Mouse (Mus musculus): Measurements from ENCODE around the gene Chd8. TPM values are rescaled to one million over a fixed set of nuclear protein-coding genes. Genes with fewer than 3 reads are reported as not detected.

The Chd8 gene
- total RNA-seq (2012; rRNA removed) = 49.2 and 51.9 TPM in 2 replicates
- total RNA-seq (2014; rRNA removed) = 16.8 and 17.3 TPM in 2 replicates
- polyA plus RNA-seq (2012; ENCODE audit: insufficient read length, low read depth) = 89.2 and 96.8 TPM in 2 replicates

GRCm38 (mm10) chr14:52257484-52258213 is at the start of gene Chd8:
Gene Chd8 (minus strand): TSS chr14:52257780.
- Histone ChIP-seq H3K36me3 (replicated peaks in 1 of 2; ENCODE audit: control insufficient read depth in 1 of 2, insufficient read depth in 1 of 2, low read length in 1 of 2) (peaks cover 2 to 12% of the 10 kb centered on the region in 2 experiments), H3K27me3 (replicated peaks) (no peaks in the 10 kb centered on the region), H3K27ac (ENCODE audit: insufficient read depth, low read depth) (peak within 1 kb of the TSS; percentile 46), H3K9ac (ENCODE audit: insufficient read depth, low read depth) (peak within 1 kb of the TSS; percentile 45), H3K9me3 (replicated peaks; ENCODE audit: low read length) (no peaks in the 10 kb centered on the region), H3K4me1 (ENCODE audit: control insufficient read depth in 1 of 2, insufficient read depth in 2 of 2) (peaks cover 0 to 25% of the 10 kb centered on the region in 2 experiments; a peak in 2 of 4 replicates), H3K4me3 (replicated peaks in 1 of 3; ENCODE audit: low read depth in 2 of 3, low read length in 2 of 3, poor library complexity in 1 of 3) (peak within 1 kb of the TSS; percentile 71 to 88 (median 77)), H3K79me2 (replicated peaks; ENCODE audit: control insufficient read depth, extremely low read depth, insufficient read depth, poor library complexity, severe bottlenecking) (peaks cover 33% of the 10 kb centered on the region), H3K4me2 (ENCODE audit: insufficient read depth, low read depth, poor library complexity, severe bottlenecking) (peak within 1 kb of the TSS; percentile 59)
- dilution Hi-C loops (cut with MboI; ENCODE audit: extremely low pct_ligation_motif_present, extremely low pct_unique_long_range_greater_than_20kb, low sequenced_read_pairs) (no loop called here), in situ Hi-C loops (cut with MboI; ENCODE audit: low pct_ligation_motif_present, low pct_unique_long_range_greater_than_20kb, low sequenced_read_pairs) (no loop called here)
- peak; percentile 97 for DNase-seq (ENCODE audit: extremely low read depth)
- TF ChIP-seq NRF1 (IDR thresholded peaks at IDR 0.05; ENCODE audit: low read depth, low read length) (peak; percentile 59), BHLHE40 (IDR thresholded peaks at IDR 0.05; ENCODE audit: low read depth, low read length) (peak; percentile 60), ZMIZ1 (IDR thresholded peaks at IDR 0.05; ENCODE audit: low read depth, low read length) (peak; percentile 83; the same call in 1 of the 2 replicates), JUN (IDR thresholded peaks at IDR 0.05; ENCODE audit: insufficient read depth, low read depth, low read length) (no peak), ELF1 (IDR thresholded peaks at IDR 0.05; ENCODE audit: low read depth, low read length) (peak; percentile 98), SIN3A (IDR thresholded peaks at IDR 0.05; ENCODE audit: low read length) (peak; percentile 18; the same call in 1 of the 2 replicates), CTCF (conservative IDR thresholded peaks at IDR 0.05 in 1 of 2, IDR thresholded peaks at IDR 0.05 in 1 of 2; ENCODE audit: low read depth in 2 of 2, low read length in 2 of 2) (peak in 1 of 2 experiments; percentile 88; a peak in 2 of 4 replicates), MYC (IDR thresholded peaks at IDR 0.05; ENCODE audit: low read depth, low read length) (peak; percentile 73; the same call in 1 of the 2 replicates), TCF12 (IDR thresholded peaks at IDR 0.05; ENCODE audit: low read depth, low read length) (peak; percentile 79), SMC3 (IDR thresholded peaks at IDR 0.05; ENCODE audit: low read depth, low read length) (0 out of 2 replicates have a peak, but pooled peaks have one; percentile 3), MEF2A (IDR thresholded peaks at IDR 0.05; ENCODE audit: borderline replicate concordance, low read depth, low read length) (peak; percentile 79), MAZ (IDR thresholded peaks at IDR 0.05; ENCODE audit: low read depth, low read length) (no peak; the same call in 1 of the 2 replicates), MAFK (IDR thresholded peaks at IDR 0.05; ENCODE audit: insufficient replicate concordance, low read length) (no peak), MXI1 (IDR thresholded peaks at IDR 0.05; ENCODE audit: low read depth, low read length) (peak; percentile 47), USF2 (conservative IDR thresholded peaks at IDR 0.05; ENCODE audit: low read depth, low read length) (no peak; the same call in 1 of the 2 replicates), ZKSCAN1 (IDR thresholded peaks at IDR 0.05; ENCODE audit: borderline replicate concordance, low read depth, low read length) (no peak), CHD2 (IDR thresholded peaks at IDR 0.05; ENCODE audit: low read length) (peak; percentile 84), E2F4 (IDR thresholded peaks at IDR 0.05; ENCODE audit: insufficient replicate concordance, low read depth, low read length) (no peak), NELFE (IDR thresholded peaks at IDR 0.05; ENCODE audit: low read depth, low read length) (peak; percentile 83), KAT2A (IDR thresholded peaks at IDR 0.05; ENCODE audit: insufficient replicate concordance, low read length) (peak; percentile 83; the same call in 1 of the 2 replicates), ETS1 (conservative IDR thresholded peaks at IDR 0.05; ENCODE audit: low read depth, low read length) (no peak; the same call in 1 of the 2 replicates), GABPA (IDR thresholded peaks at IDR 0.05; ENCODE audit: insufficient replicate concordance, low read depth, low read length) (no peak; the same call in 1 of the 2 replicates), ZNF384 (IDR thresholded peaks at IDR 0.05; ENCODE audit: low read depth, low read length) (no peak), POLR2AphosphoS2 (IDR thresholded peaks at IDR 0.05; ENCODE audit: low read depth, low read length) (peak; percentile 82; the same call in 1 of the 2 replicates), POLR2A (IDR thresholded peaks at IDR 0.05; ENCODE audit: low read depth, low read length) (peak; percentile 89), JUND (conservative IDR thresholded peaks at IDR 0.05; ENCODE audit: low read depth, low read length) (no peak), PAX5 (IDR thresholded peaks at IDR 0.05; ENCODE audit: low read length) (no peak), UBTF (IDR thresholded peaks at IDR 0.05; ENCODE audit: low read depth, low read length) (no peak), MAX (IDR thresholded peaks at IDR 0.05; ENCODE audit: low read length) (peak; percentile 84; the same call in 1 of the 2 replicates), HCFC1 (IDR thresholded peaks at IDR 0.05; ENCODE audit: low read depth, low read length) (peak; percentile 86), RAD21 (IDR thresholded peaks at IDR 0.05; ENCODE audit: low read depth, low read length) (peak; percentile 23), ZC3H11A (IDR thresholded peaks at IDR 0.05; ENCODE audit: low read depth, low read length) (no peak), USF1 (IDR thresholded peaks at IDR 0.05; ENCODE audit: low read depth, low read length) (no peak), TBP (conservative IDR thresholded peaks at IDR 0.05; ENCODE audit: low read depth, low read length) (peak; percentile 34; the same call in 1 of the 2 replicates), EP300 (IDR thresholded peaks at IDR 0.05; ENCODE audit: low read length) (no peak), IRF4 (IDR thresholded peaks at IDR 0.05; ENCODE audit: low read depth, low read length) (peak; percentile 23; the same call in 1 of the 2 replicates), RCOR1 (conservative IDR thresholded peaks at IDR 0.05; ENCODE audit: low read depth, low read length) (0 out of 2 replicates have a peak, but pooled peaks have one; percentile 36)

Measured in CH12.LX (cell line).